Mouse (Mus musculus): ENCODE data around the gene Tm4sf1. TPM values are rescaled to one million over a fixed set of nuclear protein-coding genes. Genes with fewer than 3 reads are reported as not detected.

Tm4sf1 gene
- polyA plus RNA-seq, 2 experiments, result 7.5 to 12.8 TPM

DNA sequence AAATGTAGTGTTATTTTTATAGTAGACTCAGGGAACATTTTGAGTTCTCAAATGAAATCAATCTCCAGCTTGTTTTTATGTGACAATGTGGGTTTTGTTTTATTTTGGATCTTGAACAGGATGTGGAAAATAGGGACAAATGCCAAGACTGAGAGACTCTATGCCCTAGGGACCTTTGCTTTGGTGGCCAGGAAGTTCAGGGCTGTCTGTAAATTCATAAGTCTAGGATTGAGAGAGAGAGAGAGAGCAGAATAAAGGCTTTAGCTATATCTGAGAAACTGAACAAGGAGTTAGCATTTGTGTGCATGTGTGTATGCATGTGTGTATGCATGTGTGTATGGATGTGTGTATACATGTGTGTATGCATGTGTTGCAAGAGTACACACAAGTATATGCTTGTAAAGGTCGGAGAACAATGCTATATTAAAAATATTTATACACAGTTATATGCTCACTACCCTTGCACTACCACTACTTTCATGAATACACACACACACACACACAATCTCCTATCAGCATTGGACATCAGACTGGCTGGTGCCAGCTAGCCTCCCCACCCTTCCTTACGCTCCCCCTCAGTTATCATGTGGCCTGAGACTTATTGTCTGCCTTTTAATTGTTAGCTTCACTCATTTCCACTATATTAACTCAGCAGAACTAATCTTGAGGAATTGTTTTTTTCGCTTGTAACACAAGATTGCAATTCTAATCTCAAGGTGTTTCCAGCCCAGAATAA lies 33.5 kb upstream of the Tm4sf1 start:
- Histone ChIP-seq H3K9me3 (ENCODE audit: control insufficient read depth, low read length) (no peaks in the 10 kb centered on the region), H3K4me3 (ENCODE audit: insufficient read depth in 1 of 2, low read depth in 2 of 2, low read length in 2 of 2) (no peak overlapping the region), H3K4me1 (replicated peaks; ENCODE audit: control insufficient read depth in 2 of 2, insufficient read depth in 2 of 2, low read length in 1 of 2) (no peaks in the 10 kb centered on the region), H3K27me3 (ENCODE audit: control insufficient read depth, insufficient read depth, low read length) (no peaks in the 10 kb centered on the region), H3K27ac (no peak overlapping the region), H3K4me2 (ENCODE audit: low read depth) (no peak overlapping the region), H3K9ac (replicated peaks) (no peak overlapping the region), H3K36me3 (replicated peaks; ENCODE audit: control insufficient read depth, insufficient read depth, low read depth) (no peaks in the 10 kb centered on the region)
- ATAC-seq (ENCODE audit: insufficient read depth) (no peak), DNase-seq (ENCODE audit: low read depth in 3 of 3, low spot score in 3 of 3) (no peak)
- no peak for TF ChIP-seq EP300 (IDR thresholded peaks at IDR 0.05; ENCODE audit: low read depth)
- no peak for TF ChIP-seq CTCF (IDR thresholded peaks at IDR 0.05; ENCODE audit: low read depth)
- 44% methylated on average over 3 of the region's 3 CpGs for WGBS (ENCODE audit: insufficient replicate concordance)

DNA sequence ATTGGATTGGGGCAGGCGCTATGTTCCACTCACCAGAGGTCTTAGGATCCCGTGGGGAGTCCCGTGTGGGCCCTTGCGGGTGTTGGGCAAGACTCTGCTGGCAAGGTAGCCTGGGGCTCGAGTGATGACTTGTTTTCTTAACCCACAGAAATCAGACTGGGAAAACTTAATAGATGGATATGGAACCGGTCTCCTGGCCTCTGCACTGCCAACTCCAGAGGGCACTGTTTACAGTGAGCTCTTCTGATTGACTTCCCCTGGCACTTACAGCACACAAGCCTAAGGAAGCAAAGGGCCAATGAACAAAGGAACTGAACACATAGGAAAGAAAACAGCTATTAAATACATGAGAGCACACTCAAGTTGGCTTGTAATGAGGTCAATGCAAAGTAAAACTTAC lies 26.2 kb upstream of the Tm4sf1 start:
- no peak overlapping the region for H3K9ac ChIP-seq (replicated peaks)
- ATAC-seq (ENCODE audit: insufficient read depth), result no peak

DNA sequence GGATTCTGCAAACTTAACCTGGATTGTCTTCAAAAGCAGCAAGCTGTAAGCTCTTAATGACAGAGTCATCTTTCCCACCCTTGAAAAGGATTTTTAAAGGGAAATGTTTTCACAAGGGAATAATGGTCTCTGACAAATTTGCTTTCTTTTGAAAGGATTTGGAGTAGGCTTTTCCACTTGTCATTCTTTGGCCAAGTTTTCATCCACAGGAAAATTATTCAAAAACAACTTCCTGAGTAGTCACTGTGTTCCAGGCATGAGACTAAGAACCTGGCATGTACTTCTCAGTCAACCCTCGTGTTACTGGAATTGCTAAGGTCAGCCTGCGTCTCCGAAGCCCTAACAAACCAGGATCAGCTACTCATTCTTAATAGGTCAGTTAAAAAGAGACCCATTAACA lies 5.3 kb upstream of the Tm4sf1 start:
- no peak for DNase-seq (ENCODE audit: low read depth in 3 of 3, low spot score in 3 of 3)
- H3K27ac ChIP-seq, result no peak overlapping the region
- TF ChIP-seq CTCF (IDR thresholded peaks at IDR 0.05; ENCODE audit: low read depth) (no peak), EP300 (IDR thresholded peaks at IDR 0.05; ENCODE audit: low read depth) (no peak)
- WGBS (ENCODE audit: insufficient replicate concordance), result 64% methylated on average over 3 of the region's 3 CpGs
- no peak for ATAC-seq (ENCODE audit: insufficient read depth)
- no peak overlapping the region for H3K4me2 ChIP-seq (ENCODE audit: low read depth)
- no peaks in the 10 kb centered on the region for H3K9me3 ChIP-seq (ENCODE audit: control insufficient read depth, low read length)
- H3K36me3 ChIP-seq (replicated peaks; ENCODE audit: control insufficient read depth, insufficient read depth, low read depth), result no peaks in the 10 kb centered on the region
- H3K4me1 ChIP-seq (replicated peaks; ENCODE audit: control insufficient read depth in 2 of 2, insufficient read depth in 2 of 2, low read length in 1 of 2), result no peaks in the 10 kb centered on the region
- H3K27me3 ChIP-seq (ENCODE audit: control insufficient read depth, insufficient read depth, low read length), result no peaks in the 10 kb centered on the region
- no peak overlapping the region for H3K4me3 ChIP-seq (ENCODE audit: insufficient read depth in 1 of 2, low read depth in 2 of 2, low read length in 2 of 2)
- no peak overlapping the region for H3K9ac ChIP-seq (replicated peaks)

More for the DNA sequence above, 26.2 kb upstream of the Tm4sf1 start:
- Histone ChIP-seq H3K36me3 (replicated peaks; ENCODE audit: control insufficient read depth, insufficient read depth, low read depth) (no peaks in the 10 kb centered on the region), H3K9me3 (ENCODE audit: control insufficient read depth, low read length) (no peaks in the 10 kb centered on the region), H3K4me3 (ENCODE audit: insufficient read depth in 1 of 2, low read depth in 2 of 2, low read length in 2 of 2) (no peak overlapping the region), H3K27me3 (ENCODE audit: control insufficient read depth, insufficient read depth, low read length) (no peaks in the 10 kb centered on the region), H3K4me2 (ENCODE audit: low read depth) (no peak overlapping the region), H3K27ac (no peak overlapping the region), H3K4me1 (replicated peaks; ENCODE audit: control insufficient read depth in 2 of 2, insufficient read depth in 2 of 2, low read length in 1 of 2) (no peaks in the 10 kb centered on the region)
- TF ChIP-seq CTCF (IDR thresholded peaks at IDR 0.05; ENCODE audit: low read depth) (no peak), EP300 (IDR thresholded peaks at IDR 0.05; ENCODE audit: low read depth) (no peak)
- WGBS (ENCODE audit: insufficient replicate concordance), result 61% methylated on average over 4 of the region's 6 CpGs
- no peak for DNase-seq (ENCODE audit: low read depth in 3 of 3, low spot score in 3 of 3)

DNA sequence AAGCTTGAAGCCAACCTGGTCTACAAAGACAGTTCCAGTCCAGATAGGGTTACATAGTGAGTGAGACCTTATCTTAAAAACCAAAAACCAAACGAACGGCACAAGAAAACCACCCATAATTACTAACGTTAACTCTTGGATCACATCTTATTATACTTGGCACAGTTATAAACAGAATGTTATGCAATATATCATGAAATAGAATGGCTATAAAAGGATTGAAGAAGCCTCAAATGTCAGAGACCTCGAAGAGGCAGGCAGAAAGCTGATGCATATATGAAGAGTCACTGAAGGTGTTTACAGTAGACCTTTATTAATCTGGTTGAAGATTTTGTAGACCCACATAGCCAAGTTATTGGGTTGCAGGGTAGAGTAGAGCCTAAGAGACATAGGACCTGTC lies 3.8 kb upstream of the Tm4sf1 start:
- 59% methylated on average over 4 of the region's 4 CpGs for WGBS (ENCODE audit: insufficient replicate concordance)
- no peak for TF ChIP-seq CTCF (IDR thresholded peaks at IDR 0.05; ENCODE audit: low read depth)
- TF ChIP-seq EP300 (IDR thresholded peaks at IDR 0.05; ENCODE audit: low read depth), result no peak

DNA sequence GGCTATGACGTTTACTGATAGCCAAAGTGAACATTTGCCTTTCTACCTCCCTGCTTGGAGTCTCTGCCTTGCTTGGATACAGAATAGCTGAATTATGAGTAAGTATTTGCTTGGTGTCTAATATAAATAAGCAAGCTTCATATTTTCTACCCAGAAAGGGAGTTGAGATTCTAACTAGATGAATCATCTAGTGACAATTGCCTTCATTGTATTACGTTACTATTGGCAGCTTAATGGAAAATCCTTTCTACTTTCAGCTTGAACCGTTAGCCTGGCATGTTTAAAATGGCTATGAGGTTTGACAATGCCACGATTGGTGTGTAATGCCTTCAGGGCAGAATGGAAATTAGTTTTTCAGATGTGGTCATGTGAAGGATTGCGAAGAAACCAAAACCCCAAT lies 2.7 kb upstream of the Tm4sf1 start:
- DNase-seq (ENCODE audit: low read depth in 3 of 3, low spot score in 3 of 3), result no peak
- H3K27me3 ChIP-seq (ENCODE audit: control insufficient read depth, insufficient read depth, low read length), result no peaks in the 10 kb centered on the region
- no peak overlapping the region for H3K9ac ChIP-seq (replicated peaks)
- H3K9me3 ChIP-seq (ENCODE audit: control insufficient read depth, low read length), result no peaks in the 10 kb centered on the region
- H3K36me3 ChIP-seq (replicated peaks; ENCODE audit: control insufficient read depth, insufficient read depth, low read depth), result no peaks in the 10 kb centered on the region
- no peaks in the 10 kb centered on the region for H3K4me1 ChIP-seq (replicated peaks; ENCODE audit: control insufficient read depth in 2 of 2, insufficient read depth in 2 of 2, low read length in 1 of 2)
- 59% methylated on average over 5 of the region's 5 CpGs for WGBS (ENCODE audit: insufficient replicate concordance)
- no peak overlapping the region for H3K27ac ChIP-seq
- no peak for ATAC-seq (ENCODE audit: insufficient read depth)
- no peak for TF ChIP-seq CTCF (IDR thresholded peaks at IDR 0.05; ENCODE audit: low read depth)
- no peak for TF ChIP-seq EP300 (IDR thresholded peaks at IDR 0.05; ENCODE audit: low read depth)
- no peak overlapping the region for H3K4me2 ChIP-seq (ENCODE audit: low read depth)
- H3K4me3 ChIP-seq (ENCODE audit: insufficient read depth in 1 of 2, low read depth in 2 of 2, low read length in 2 of 2), result no peak overlapping the region

More for the DNA sequence above, 3.8 kb upstream of the Tm4sf1 start:
- ATAC-seq (ENCODE audit: insufficient read depth) (no peak), DNase-seq (ENCODE audit: low read depth in 3 of 3, low spot score in 3 of 3) (no peak)
- no peaks in the 10 kb centered on the region for H3K4me1 ChIP-seq (replicated peaks; ENCODE audit: control insufficient read depth in 2 of 2, insufficient read depth in 2 of 2, low read length in 1 of 2)
- no peak overlapping the region for H3K9ac ChIP-seq (replicated peaks)
- no peaks in the 10 kb centered on the region for H3K27me3 ChIP-seq (ENCODE audit: control insufficient read depth, insufficient read depth, low read length)
- no peak overlapping the region for H3K4me2 ChIP-seq (ENCODE audit: low read depth)
- no peaks in the 10 kb centered on the region for H3K36me3 ChIP-seq (replicated peaks; ENCODE audit: control insufficient read depth, insufficient read depth, low read depth)
- no peak overlapping the region for H3K27ac ChIP-seq
- no peaks in the 10 kb centered on the region for H3K9me3 ChIP-seq (ENCODE audit: control insufficient read depth, low read length)
- no peak overlapping the region for H3K4me3 ChIP-seq (ENCODE audit: insufficient read depth in 1 of 2, low read depth in 2 of 2, low read length in 2 of 2)

All from liver, embryonic 14.5 days (tissue).